Mouse (Mus musculus): ENCODE measurements at regions not wholly inside any gene's neighbourhood (a gene's known extent, or its start where the extent isn't known, plus 50 kb on each side); places are given as distances from the start of the nearest gene placed in this dataset.

DNA sequence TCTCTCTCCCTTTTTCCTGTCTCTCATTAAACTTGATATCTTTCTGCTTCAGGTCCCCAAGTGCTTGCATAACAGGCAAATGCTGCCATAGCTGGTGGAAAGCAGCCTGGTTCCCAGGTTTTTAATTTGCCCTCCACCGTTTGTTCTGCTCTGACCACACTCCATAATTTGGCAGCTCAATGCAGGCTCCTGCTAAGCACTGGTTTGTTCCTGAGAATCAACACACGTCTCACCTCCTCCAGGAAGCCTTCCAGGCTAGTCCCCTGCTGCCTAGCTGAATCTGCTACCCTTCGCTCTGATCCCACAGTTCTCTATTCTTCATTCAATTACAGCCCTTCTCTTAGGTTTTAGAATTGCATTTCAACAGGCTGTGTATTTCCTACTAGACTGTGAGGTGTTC is 152.4 kb upstream of the Ppp2r3a start:
- DNase-seq (ENCODE audit: low spot score in 2 of 2), result no peak

- no peak for DNase-seq (ENCODE audit: low spot score in 2 of 2)
These were observed 151.1 kb upstream of the Ppp2r3a start for GRCm38 (mm10) chr9:101402544-101403194.

DNA sequence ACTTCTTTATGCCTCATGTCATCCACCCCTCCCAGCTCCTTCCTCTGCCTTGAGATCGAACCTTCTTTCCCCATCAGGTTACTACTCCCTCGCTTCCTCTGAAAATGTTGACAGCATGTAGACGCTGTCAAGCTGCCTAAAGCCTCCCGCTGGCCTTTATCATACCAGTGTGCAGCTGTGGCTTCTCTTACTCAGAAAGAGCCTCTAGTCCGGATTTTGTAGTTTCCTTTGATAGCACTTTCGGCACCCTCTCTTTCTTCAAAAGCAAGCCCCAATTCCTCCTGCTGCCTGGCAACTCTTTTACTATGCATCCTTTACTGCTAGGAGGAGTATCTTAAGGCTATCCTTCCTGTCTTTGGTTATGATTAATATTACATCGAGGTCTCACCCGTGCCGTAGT is 149.8 kb upstream of the Ppp2r3a start:
- DNase-seq (ENCODE audit: low spot score in 2 of 2), result no peak

DNA sequence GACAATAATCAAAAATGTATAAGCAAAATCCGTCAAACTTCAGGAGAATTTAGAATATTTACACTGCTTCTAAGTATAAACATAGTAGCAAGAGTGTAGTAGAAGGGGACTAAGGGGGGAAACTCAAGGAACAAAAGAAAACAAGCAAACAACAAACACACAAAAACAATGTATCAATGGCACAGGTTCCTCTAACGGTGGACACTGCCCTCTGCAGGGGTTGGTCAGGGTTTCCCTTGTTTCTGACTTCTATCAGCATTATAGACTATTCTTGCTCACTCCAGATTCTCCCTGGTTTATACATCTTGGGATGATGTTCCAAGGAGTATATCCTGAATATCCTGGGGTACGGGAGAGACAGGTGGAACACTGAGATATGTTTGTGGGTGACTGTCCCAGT is 147.3 kb upstream of the Ppp2r3a start:
- no peak for DNase-seq (ENCODE audit: low spot score in 2 of 2)

GRCm38 (mm10) chr9:101369380-101369779 is 117.8 kb upstream of the Ppp2r3a start:
- no peak for DNase-seq (ENCODE audit: low spot score in 2 of 2)

- DNase-seq (ENCODE audit: low spot score in 2 of 2), result no peak
These were observed 105.0 kb upstream of the Ppp2r3a start for GRCm38 (mm10) chr9:101356607-101357006.

DNA sequence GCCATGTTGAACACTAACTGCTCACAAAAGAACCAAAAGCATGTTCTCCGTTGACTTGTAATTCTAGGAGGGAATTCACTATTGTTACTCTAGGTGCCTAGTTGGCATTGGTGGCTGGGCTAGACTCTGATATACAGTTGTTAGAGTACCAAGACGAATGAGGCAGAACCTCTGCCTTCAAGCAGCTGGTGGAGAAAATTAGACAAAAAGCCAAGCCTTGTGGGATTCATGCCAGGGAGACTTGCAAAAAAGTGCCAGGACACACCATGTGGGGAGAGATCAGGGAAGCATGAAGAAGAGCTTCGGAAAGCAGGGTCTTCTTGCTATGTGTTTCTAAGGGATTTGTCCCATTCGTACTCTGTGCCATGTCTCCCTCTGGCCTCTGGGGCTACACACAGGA is 97.2 kb upstream of the Ppp2r3a start:
- DNase-seq (ENCODE audit: low spot score in 2 of 2), result no peak

DNA sequence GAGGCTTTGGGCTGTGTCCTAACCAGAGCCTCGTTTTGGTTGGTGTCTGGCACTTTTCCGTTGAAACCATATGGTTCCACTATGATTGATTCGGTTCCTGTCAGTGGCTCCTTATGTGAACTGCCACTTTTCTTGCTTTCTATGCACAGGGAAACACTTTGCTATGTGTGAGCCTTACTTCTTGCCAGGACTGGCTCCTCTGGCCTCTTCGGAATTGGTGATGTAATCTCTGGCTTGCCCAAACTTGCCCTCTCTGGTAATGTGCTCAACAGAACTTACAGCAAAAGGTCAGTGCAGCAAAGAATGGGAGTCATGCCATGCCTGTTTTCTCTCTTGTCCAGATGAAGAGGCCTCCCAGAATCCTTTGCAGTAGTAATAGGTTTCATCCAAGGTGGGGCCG is 91.3 kb upstream of the Ppp2r3a start:
- no peak for DNase-seq (ENCODE audit: low spot score in 2 of 2)

- DNase-seq (ENCODE audit: low spot score in 2 of 2), result no peak
These were observed 89.3 kb upstream of the Ppp2r3a start for GRCm38 (mm10) chr9:101340796-101341465.

GRCm38 (mm10) chr9:101329032-101329824 is 77.6 kb upstream of the Ppp2r3a start:
- no peak for DNase-seq (ENCODE audit: low spot score in 2 of 2)

DNA sequence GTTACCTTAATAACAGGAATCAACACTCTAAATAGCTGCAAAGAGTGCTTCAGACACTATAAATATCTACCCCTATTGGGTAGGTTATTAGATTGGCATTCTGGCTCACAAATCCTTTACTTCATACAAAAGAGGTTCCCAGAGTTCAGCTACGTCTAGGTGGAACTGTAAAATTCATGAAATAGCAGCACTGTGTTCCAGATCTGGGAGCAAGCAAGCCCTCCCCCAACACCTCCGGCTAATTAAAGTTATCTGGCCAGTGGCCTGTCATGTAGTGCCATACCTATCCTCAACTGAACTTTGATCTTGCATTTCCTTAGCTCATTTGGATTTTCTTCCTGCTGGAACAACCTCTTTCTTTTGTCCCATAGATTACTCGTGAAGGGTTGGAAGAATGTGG is 75.4 kb upstream of the Ppp2r3a start:
- no peak for DNase-seq (ENCODE audit: low spot score in 2 of 2)

DNA sequence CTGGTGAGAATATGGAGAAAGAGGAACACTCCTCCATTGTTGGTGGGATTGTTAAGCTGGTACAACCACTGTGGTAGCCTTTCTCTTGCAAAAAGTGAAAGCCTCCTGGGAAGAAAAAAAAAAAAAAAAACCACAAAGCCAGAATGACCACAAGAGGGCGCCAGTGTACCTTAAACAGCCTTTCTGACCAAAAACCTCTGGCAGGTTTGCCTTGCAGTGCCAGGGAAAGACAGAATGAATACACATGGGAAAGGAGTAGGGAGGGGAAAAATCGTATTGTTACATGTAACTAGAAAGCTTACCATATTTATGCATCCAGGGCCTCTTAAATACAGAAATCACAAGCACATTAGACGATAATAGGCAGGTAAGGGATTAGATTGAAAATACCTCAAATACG is 62.4 kb upstream of the Ppp2r3a start:
- DNase-seq (ENCODE audit: low spot score in 2 of 2), result peak; percentile 16 to 67

DNA sequence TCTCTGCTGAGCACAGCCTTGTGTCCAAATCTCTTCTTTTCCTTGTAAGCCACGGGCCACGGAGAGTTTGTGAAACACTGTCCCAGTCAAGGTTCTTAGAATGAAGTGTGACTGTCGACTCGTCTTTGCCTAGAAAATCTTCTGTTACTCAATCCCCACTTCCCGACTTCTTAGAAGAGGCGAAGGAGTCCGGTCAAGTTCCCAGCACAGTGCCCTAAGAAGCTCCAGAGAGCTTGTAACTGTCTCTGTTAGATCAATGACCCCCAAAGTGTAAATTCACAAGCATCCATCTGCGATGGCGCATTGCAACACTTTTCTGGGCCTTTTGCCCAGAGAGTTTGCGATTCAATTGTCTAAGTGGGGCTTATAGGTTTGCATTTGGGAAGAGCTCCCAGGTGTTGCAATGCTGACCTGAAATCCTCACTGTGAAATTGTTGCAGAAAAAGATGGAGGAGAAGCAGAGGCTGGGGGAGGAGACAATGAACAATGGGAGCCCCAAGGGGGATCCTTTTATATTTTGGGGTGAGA is 54.9 kb upstream of the Ppp2r3a start:
- DNase-seq (ENCODE audit: low spot score in 2 of 2), result no peak

DNA sequence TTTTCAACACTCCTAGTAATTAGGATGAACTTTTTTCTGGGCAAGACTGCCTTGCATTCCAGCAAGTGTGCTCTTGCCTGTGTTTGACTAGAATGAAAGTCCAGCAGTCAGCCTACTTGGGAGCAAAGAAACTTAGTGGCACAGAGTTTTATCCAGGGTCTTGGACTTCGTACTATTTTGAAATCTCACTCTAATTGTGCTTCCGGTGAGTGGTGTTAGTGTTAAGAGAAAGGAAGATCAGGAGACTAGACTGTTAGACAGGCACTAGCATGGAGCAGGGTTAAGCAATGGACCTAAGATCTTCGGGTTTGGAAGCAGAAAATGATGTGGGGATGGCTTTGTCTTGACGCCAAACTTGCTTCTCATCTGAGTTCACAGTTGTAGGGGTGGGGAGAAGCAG is 54.1 kb upstream of the Ppp2r3a start:
- no peak for DNase-seq (ENCODE audit: low spot score in 2 of 2)
